Mouse (Mus musculus): ENCODE data around the gene Rbm4. TPM values are rescaled to one million over a fixed set of nuclear protein-coding genes. Genes with fewer than 3 reads are reported as not detected.
"Not testable (repeated sequence)": the region's sequence is repeated elsewhere in the genome, so short reads cannot be mapped to it uniquely, and the experiment has no call there.

Gene Rbm4
- polyA plus RNA-seq, 1 experiment from 2014 or later, result 86.4 TPM

- Histone ChIP-seq H3K9me3 (peaks cover 2% of the 10 kb centered on the region; the same call in 1 of the 2 replicates), H3K4me2 (no peak overlapping the region), H3K27me3 (no peaks in the 10 kb centered on the region), H3K36me3 (replicated peaks) (no peaks in the 10 kb centered on the region), H3K4me3 (replicated peaks) (no peak overlapping the region), H3K4me1 (peaks cover 24% of the 10 kb centered on the region), H3K27ac (no peak overlapping the region), H3K9ac (no peak overlapping the region)
- 86% methylated on average over 6 of the region's 6 CpGs for WGBS
- ATAC-seq (ENCODE audit: low FRiP score), result no peak
Measured at GRCm38 (mm10) chr19:4813015-4813414, 19.3 kb upstream of the Rbm4 start.

- ATAC-seq (ENCODE audit: low FRiP score); H3K36me3 ChIP-seq (replicated peaks); H3K27me3 ChIP-seq; H3K9me3 ChIP-seq: not testable (repeated sequence)
- 78% methylated on average over 8 of the region's 8 CpGs for WGBS
- Histone ChIP-seq H3K4me1 (peaks cover 26% of the 10 kb centered on the region), H3K4me3 (replicated peaks) (peak overlapping the region; percentile 82), H3K4me2 (peak overlapping the region; percentile 90), H3K27ac (peak overlapping the region; percentile 95; the same call in 1 of the 2 replicates), H3K9ac (peak overlapping the region; percentile 70)
Measured at GRCm38 (mm10) chr19:4812334-4812949, 18.7 kb upstream of the Rbm4 start.

GRCm38 (mm10) chr19:4811909-4812242 is 18.2 kb upstream of the Rbm4 start:
- ATAC-seq (ENCODE audit: low FRiP score), result peak; percentile 37
- H3K4me1 ChIP-seq, result peaks cover 26% of the 10 kb centered on the region
- H3K4me2 ChIP-seq, result peak overlapping the region; percentile 90
- H3K9me3 ChIP-seq, result peaks cover 2% of the 10 kb centered on the region; the same call in 1 of the 2 replicates
- peak overlapping the region; percentile 95 for H3K27ac ChIP-seq
- WGBS, result 6% methylated on average over 12 of the region's 12 CpGs
- H3K36me3 ChIP-seq (replicated peaks), result no peaks in the 10 kb centered on the region
- H3K27me3 ChIP-seq, result no peaks in the 10 kb centered on the region
- H3K4me3 ChIP-seq (replicated peaks), result peak overlapping the region; percentile 82
- peak overlapping the region; percentile 70 for H3K9ac ChIP-seq

- H3K4me2 ChIP-seq, result peak within 1 kb of the TSS; percentile 90
- WGBS, result under 1% methylated on average over 83 of the region's 83 CpGs
- H3K27ac ChIP-seq, result peak within 1 kb of the TSS; percentile 95
- no peaks in the 10 kb centered on the region for H3K27me3 ChIP-seq
- peaks cover 2% of the 10 kb centered on the region; the same call in 1 of the 2 replicates for H3K9me3 ChIP-seq
- peaks cover 2% of the 10 kb centered on the region for H3K36me3 ChIP-seq (replicated peaks)
- H3K9ac ChIP-seq, result peak within 1 kb of the TSS; percentile 70
- peaks cover 26% of the 10 kb centered on the region for H3K4me1 ChIP-seq
- peak within 1 kb of the TSS; percentile 82 for H3K4me3 ChIP-seq (replicated peaks)
- ATAC-seq (ENCODE audit: low FRiP score), result peak; percentile 98
Measured at GRCm38 (mm10) chr19:4811063-4811908, 17.6 kb upstream of the Rbm4 start, which contains the start of the genes Gm21992 and Rbm14. Gene Gm21992, minus strand, starts transcription at chr19:4811612. Gene Rbm14, minus strand, starts transcription at chr19:4811634.

GRCm38 (mm10) chr19:4810746-4811062 is 17.0 kb upstream of the Rbm4 start:
- no peak for ATAC-seq (ENCODE audit: low FRiP score)
- peak overlapping the region; percentile 82 for H3K4me3 ChIP-seq (replicated peaks)
- H3K4me1 ChIP-seq, result peaks cover 26% of the 10 kb centered on the region
- peak overlapping the region; percentile 95 for H3K27ac ChIP-seq
- WGBS, result under 1% methylated on average over 17 of the region's 17 CpGs
- no peaks in the 10 kb centered on the region for H3K27me3 ChIP-seq
- H3K9ac ChIP-seq, result peak overlapping the region; percentile 70
- peak overlapping the region; percentile 90 for H3K4me2 ChIP-seq
- peaks cover 5% of the 10 kb centered on the region for H3K36me3 ChIP-seq (replicated peaks)
- peaks cover 2% of the 10 kb centered on the region; the same call in 1 of the 2 replicates for H3K9me3 ChIP-seq

- H3K27me3 ChIP-seq, result no peaks in the 10 kb centered on the region
- peaks cover 26% of the 10 kb centered on the region for H3K4me1 ChIP-seq
- peak overlapping the region; percentile 70 for H3K9ac ChIP-seq
- peak overlapping the region; percentile 90 for H3K4me2 ChIP-seq
- peak overlapping the region; percentile 95; the same call in 1 of the 2 replicates for H3K27ac ChIP-seq
- peaks cover under 1% of the 10 kb centered on the region; the same call in 1 of the 2 replicates for H3K9me3 ChIP-seq
- WGBS, result under 1% methylated on average over 14 of the region's 14 CpGs
- ATAC-seq (ENCODE audit: low FRiP score), result no peak
- peaks cover 5% of the 10 kb centered on the region for H3K36me3 ChIP-seq (replicated peaks)
- H3K4me3 ChIP-seq (replicated peaks), result peak overlapping the region; percentile 82
Measured at GRCm38 (mm10) chr19:4810309-4810708, 16.6 kb upstream of the Rbm4 start.

GRCm38 (mm10) chr19:4803283-4803682 is 9.6 kb upstream of the Rbm4 start:
- no peak overlapping the region for H3K27ac ChIP-seq
- no peaks in the 10 kb centered on the region for H3K27me3 ChIP-seq
- no peak overlapping the region for H3K4me2 ChIP-seq
- no peak overlapping the region for H3K4me3 ChIP-seq (replicated peaks)
- peaks cover 62% of the 10 kb centered on the region for H3K36me3 ChIP-seq (replicated peaks)
- ATAC-seq (ENCODE audit: low FRiP score), result no peak
- peaks cover 8% of the 10 kb centered on the region for H3K4me1 ChIP-seq
- H3K9ac ChIP-seq, result no peak overlapping the region
- H3K9me3 ChIP-seq, result no peaks in the 10 kb centered on the region
- WGBS, result 87% methylated on average over 10 of the region's 10 CpGs

GRCm38 (mm10) chr19:4802691-4803091 is 9.0 kb upstream of the Rbm4 start:
- no peak overlapping the region for H3K9ac ChIP-seq
- H3K27me3 ChIP-seq, result no peaks in the 10 kb centered on the region
- H3K27ac ChIP-seq, result no peak overlapping the region
- WGBS, result 95% methylated on average over 7 of the region's 7 CpGs
- H3K4me3 ChIP-seq (replicated peaks), result no peak overlapping the region
- ATAC-seq (ENCODE audit: low FRiP score), result no peak
- H3K36me3 ChIP-seq (replicated peaks), result peaks cover 68% of the 10 kb centered on the region
- no peak overlapping the region for H3K4me2 ChIP-seq
- no peaks in the 10 kb centered on the region for H3K9me3 ChIP-seq
- 0 out of 2 replicates have a peak, but pooled peaks cover 4% of the 10 kb centered on the region for H3K4me1 ChIP-seq

- WGBS, result 89% methylated on average over 5 of the region's 5 CpGs
- H3K9ac ChIP-seq, result no peak overlapping the region
Measured at GRCm38 (mm10) chr19:4799083-4799482, 5.4 kb upstream of the Rbm4 start.

GRCm38 (mm10) chr19:4797846-4798245 is 4.1 kb upstream of the Rbm4 start:
- Histone ChIP-seq H3K27me3 (no peaks in the 10 kb centered on the region), H3K4me2 (no peak overlapping the region), H3K27ac (no peak overlapping the region), H3K9me3 (no peaks in the 10 kb centered on the region), H3K36me3 (replicated peaks) (peaks cover 56% of the 10 kb centered on the region), H3K4me1 (peaks cover 9% of the 10 kb centered on the region), H3K4me3 (replicated peaks) (no peak overlapping the region), H3K9ac (no peak overlapping the region)
- ATAC-seq (ENCODE audit: low FRiP score), result no peak
- 93% methylated on average over 2 of the region's 2 CpGs for WGBS

More at GRCm38 (mm10) chr19:4799083-4799482, 5.4 kb upstream of the Rbm4 start:
- H3K4me1 ChIP-seq, result peaks cover 7% of the 10 kb centered on the region
- H3K4me3 ChIP-seq (replicated peaks), result no peak overlapping the region
- H3K27ac ChIP-seq, result no peak overlapping the region
- peaks cover 67% of the 10 kb centered on the region for H3K36me3 ChIP-seq (replicated peaks)
- H3K4me2 ChIP-seq, result no peak overlapping the region
- no peaks in the 10 kb centered on the region for H3K9me3 ChIP-seq
- ATAC-seq (ENCODE audit: low FRiP score), result no peak
- no peaks in the 10 kb centered on the region for H3K27me3 ChIP-seq

- H3K36me3 ChIP-seq (replicated peaks), result peaks cover 50% of the 10 kb centered on the region
- H3K27me3 ChIP-seq, result no peaks in the 10 kb centered on the region
- H3K27ac ChIP-seq, result no peak overlapping the region
- no peak overlapping the region for H3K4me2 ChIP-seq
- H3K4me3 ChIP-seq (replicated peaks), result no peak overlapping the region
- peaks cover 24% of the 10 kb centered on the region for H3K4me1 ChIP-seq
- 25% methylated on average over 1 of the region's 1 CpGs for WGBS
- no peaks in the 10 kb centered on the region for H3K9me3 ChIP-seq
- ATAC-seq (ENCODE audit: low FRiP score), result no peak
- no peak overlapping the region for H3K9ac ChIP-seq
Measured at GRCm38 (mm10) chr19:4795929-4796328, 2.2 kb upstream of the Rbm4 start.

- H3K27ac ChIP-seq, result peak overlapping the region; percentile 85
- H3K9ac ChIP-seq, result peak overlapping the region; percentile 77
- H3K9me3 ChIP-seq, result no peaks in the 10 kb centered on the region
- peak overlapping the region; percentile 75 for H3K4me3 ChIP-seq (replicated peaks)
- no peaks in the 10 kb centered on the region for H3K27me3 ChIP-seq
- ATAC-seq (ENCODE audit: low FRiP score), result peak; percentile 52
- H3K36me3 ChIP-seq (replicated peaks), result peaks cover 47% of the 10 kb centered on the region
- 3% methylated on average over 16 of the region's 16 CpGs for WGBS
- H3K4me1 ChIP-seq, result peaks cover 41% of the 10 kb centered on the region
- peak overlapping the region; percentile 68 for H3K4me2 ChIP-seq
Measured at GRCm38 (mm10) chr19:4793281-4793830, 345 bp downstream of the Rbm4 start.
